Mouse (Mus musculus): ENCODE measurements at regions not wholly inside any gene's neighbourhood (a gene's known extent, or its start where the extent isn't known, plus 50 kb on each side); places are given as distances from the start of the nearest gene placed in this dataset.

DNA sequence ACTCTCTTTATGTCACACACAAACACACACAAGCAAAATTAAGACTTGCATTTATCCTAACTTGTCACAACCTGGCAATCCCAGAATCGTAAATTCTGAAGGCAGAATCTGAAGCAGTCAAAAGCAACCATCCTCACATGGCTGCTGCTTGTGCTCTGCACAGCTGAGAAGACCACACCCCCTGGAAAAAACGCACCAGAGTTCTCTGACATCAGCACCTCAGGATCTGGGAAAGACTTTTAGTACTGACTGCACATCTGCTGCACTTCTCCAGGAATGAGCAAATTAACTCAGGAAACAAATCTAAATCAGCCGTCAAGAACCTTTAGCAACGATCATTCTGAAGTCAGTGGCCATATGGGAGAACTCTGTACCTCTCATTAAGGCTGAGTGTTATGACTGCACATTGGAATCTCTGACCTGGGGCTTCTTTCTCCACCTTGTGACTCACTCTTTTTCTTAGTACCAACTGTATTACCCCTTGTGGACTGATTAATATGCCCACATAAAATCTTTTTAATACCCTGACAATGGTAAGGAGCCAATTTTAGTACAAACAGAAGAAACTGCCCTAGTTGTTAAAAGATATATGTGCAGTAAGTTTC is 248.1 kb upstream of the Akirin2 start:
- TF ChIP-seq CTCF (IDR thresholded peaks at IDR 0.05) (no peak), POLR2A (IDR thresholded peaks at IDR 0.05; ENCODE audit: insufficient read depth, low read depth, low read length) (no peak), EP300 (IDR thresholded peaks at IDR 0.05; ENCODE audit: insufficient read depth, low read depth, low read length) (no peak)
- no peak overlapping the region for H3K4me3 ChIP-seq
- no peaks in the 10 kb centered on the region for H3K79me2 ChIP-seq (replicated peaks; ENCODE audit: control insufficient read depth, insufficient read depth, low read length)
- WGBS: 51% methylated on average over 4 of the region's 4 CpGs
- H3K27ac ChIP-seq: no peak overlapping the region
- H3K27me3 ChIP-seq (ENCODE audit: control insufficient read depth, insufficient read depth, low read length): no peaks in the 10 kb centered on the region
- H3K4me1 ChIP-seq (ENCODE audit: control insufficient read depth, insufficient read depth, low read length): no peaks in the 10 kb centered on the region; the same call in 1 of the 2 replicates
- H3K36me3 ChIP-seq (ENCODE audit: control insufficient read depth, insufficient read depth, low read length): no peaks in the 10 kb centered on the region
- H3K9ac ChIP-seq (ENCODE audit: low read depth, low read length): no peak overlapping the region
- intact Hi-C loops (cut with DNase I): no loop called here
- DNase-seq: no peak

DNA sequence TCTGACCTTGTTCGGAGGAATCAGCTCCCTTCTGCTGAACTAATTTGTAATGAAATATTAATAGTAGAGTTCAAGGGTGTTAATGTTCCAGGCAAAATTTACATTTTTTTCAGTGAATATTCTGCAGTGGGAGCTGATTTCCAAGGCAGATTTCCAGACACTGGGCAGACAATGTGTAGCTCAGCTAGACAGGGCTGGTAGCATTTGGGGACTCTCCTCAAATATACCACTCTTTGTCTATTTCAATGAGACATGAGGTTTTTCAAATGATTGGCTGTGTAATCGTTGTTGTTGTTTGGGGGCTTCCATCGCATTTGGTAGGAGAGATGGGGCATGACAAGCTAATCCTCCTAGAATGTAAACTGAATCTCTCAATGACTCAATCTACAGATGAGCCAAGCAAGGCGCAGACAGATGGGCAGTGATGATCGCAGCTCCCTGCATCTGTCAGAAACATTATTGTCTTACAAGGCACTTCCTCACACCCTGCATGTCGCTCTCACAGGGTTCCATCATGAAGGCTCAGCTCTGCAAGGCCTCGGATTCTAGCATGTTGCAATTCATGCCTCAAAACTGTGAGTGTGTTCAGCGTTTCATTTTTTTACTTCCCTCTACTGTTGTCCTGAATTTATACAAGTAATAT is 241.7 kb upstream of the Akirin2 start:
- no peak overlapping the region for H3K9ac ChIP-seq (ENCODE audit: low read depth, low read length)

GRCm38 (mm10) chr4:34310061-34310642 is 240.6 kb upstream of the Akirin2 start:
- no peak overlapping the region for H3K27ac ChIP-seq
- H3K9ac ChIP-seq (ENCODE audit: low read depth, low read length): no peak overlapping the region
- no peaks in the 10 kb centered on the region; the same call in 1 of the 2 replicates for H3K4me1 ChIP-seq (ENCODE audit: control insufficient read depth, insufficient read depth, low read length)
- H3K4me3 ChIP-seq: no peak overlapping the region
- DNase-seq: no peak
- WGBS: 61% methylated on average over 5 of the region's 5 CpGs
- H3K36me3 ChIP-seq (ENCODE audit: control insufficient read depth, insufficient read depth, low read length): no peaks in the 10 kb centered on the region
- no peaks in the 10 kb centered on the region for H3K79me2 ChIP-seq (replicated peaks; ENCODE audit: control insufficient read depth, insufficient read depth, low read length)
- TF ChIP-seq POLR2A (IDR thresholded peaks at IDR 0.05; ENCODE audit: insufficient read depth, low read depth, low read length): no peak
- no peaks in the 10 kb centered on the region for H3K27me3 ChIP-seq (ENCODE audit: control insufficient read depth, insufficient read depth, low read length)
- intact Hi-C loops (cut with DNase I): no loop called here

More for the DNA sequence above, 241.7 kb upstream of the Akirin2 start:
- WGBS: 78% methylated on average over 8 of the region's 8 CpGs
- H3K4me1 ChIP-seq (ENCODE audit: control insufficient read depth, insufficient read depth, low read length): no peaks in the 10 kb centered on the region; the same call in 1 of the 2 replicates
- intact Hi-C loops (cut with DNase I): no loop called here
- H3K36me3 ChIP-seq (ENCODE audit: control insufficient read depth, insufficient read depth, low read length): no peaks in the 10 kb centered on the region
- H3K79me2 ChIP-seq (replicated peaks; ENCODE audit: control insufficient read depth, insufficient read depth, low read length): no peaks in the 10 kb centered on the region
- TF ChIP-seq CTCF (IDR thresholded peaks at IDR 0.05): no peak
- no peak for TF ChIP-seq POLR2A (IDR thresholded peaks at IDR 0.05; ENCODE audit: insufficient read depth, low read depth, low read length)
- TF ChIP-seq EP300 (IDR thresholded peaks at IDR 0.05; ENCODE audit: insufficient read depth, low read depth, low read length): no peak
- no peaks in the 10 kb centered on the region for H3K27me3 ChIP-seq (ENCODE audit: control insufficient read depth, insufficient read depth, low read length)
- no peak overlapping the region for H3K27ac ChIP-seq
- no peak for DNase-seq
- no peak overlapping the region for H3K4me3 ChIP-seq

DNA sequence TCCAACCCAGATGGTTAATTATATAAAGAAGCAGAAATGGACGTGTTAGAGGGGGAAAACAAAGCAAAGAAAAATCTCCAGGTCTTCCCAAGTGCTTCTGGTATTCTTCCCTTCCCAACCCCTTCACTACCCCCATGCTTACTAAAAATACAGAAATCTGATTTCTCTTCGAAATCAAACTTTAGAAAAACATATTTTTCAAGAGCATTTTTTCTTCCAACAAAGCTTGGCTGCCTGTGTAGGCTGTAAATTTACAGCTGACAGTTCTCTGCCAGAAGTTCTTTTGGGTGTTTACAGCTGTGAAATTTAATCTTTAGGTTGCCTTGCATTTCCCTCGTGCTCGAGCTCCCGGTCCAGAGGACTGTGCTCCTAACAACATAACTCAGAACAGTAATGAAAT is 234.9 kb upstream of the Akirin2 start:
- no peaks in the 10 kb centered on the region for H3K27me3 ChIP-seq (ENCODE audit: control insufficient read depth, insufficient read depth, low read length)
- TF ChIP-seq POLR2A (IDR thresholded peaks at IDR 0.05; ENCODE audit: insufficient read depth, low read depth, low read length) (no peak), CTCF (IDR thresholded peaks at IDR 0.05) (no peak), EP300 (IDR thresholded peaks at IDR 0.05; ENCODE audit: insufficient read depth, low read depth, low read length) (no peak)
- no peak overlapping the region for H3K27ac ChIP-seq
- H3K79me2 ChIP-seq (replicated peaks; ENCODE audit: control insufficient read depth, insufficient read depth, low read length): no peaks in the 10 kb centered on the region
- no peak for DNase-seq
- no peak overlapping the region for H3K4me3 ChIP-seq
- WGBS: 54% methylated on average over 5 of the region's 5 CpGs
- no peak overlapping the region for H3K9ac ChIP-seq (ENCODE audit: low read depth, low read length)
- H3K36me3 ChIP-seq (ENCODE audit: control insufficient read depth, insufficient read depth, low read length): no peaks in the 10 kb centered on the region
- intact Hi-C loops (cut with DNase I): no loop called here
- no peaks in the 10 kb centered on the region for H3K4me1 ChIP-seq (ENCODE audit: control insufficient read depth, insufficient read depth, low read length)

GRCm38 (mm10) chr4:34322841-34323240 is 227.9 kb upstream of the Akirin2 start:
- TF ChIP-seq CTCF (IDR thresholded peaks at IDR 0.05) (no peak), POLR2A (IDR thresholded peaks at IDR 0.05; ENCODE audit: insufficient read depth, low read depth, low read length) (no peak), EP300 (IDR thresholded peaks at IDR 0.05; ENCODE audit: insufficient read depth, low read depth, low read length) (no peak)
- no peak overlapping the region for H3K4me3 ChIP-seq
- DNase-seq: no peak
- H3K79me2 ChIP-seq (replicated peaks; ENCODE audit: control insufficient read depth, insufficient read depth, low read length): no peaks in the 10 kb centered on the region
- WGBS: 69% methylated on average over 3 of the region's 3 CpGs
- no peak overlapping the region for H3K27ac ChIP-seq
- intact Hi-C loops (cut with DNase I): no loop called here
- H3K36me3 ChIP-seq (ENCODE audit: control insufficient read depth, insufficient read depth, low read length): no peaks in the 10 kb centered on the region
- no peaks in the 10 kb centered on the region for H3K4me1 ChIP-seq (ENCODE audit: control insufficient read depth, insufficient read depth, low read length)
- H3K27me3 ChIP-seq (ENCODE audit: control insufficient read depth, insufficient read depth, low read length): no peaks in the 10 kb centered on the region
- no peak overlapping the region for H3K9ac ChIP-seq (ENCODE audit: low read depth, low read length)

DNA sequence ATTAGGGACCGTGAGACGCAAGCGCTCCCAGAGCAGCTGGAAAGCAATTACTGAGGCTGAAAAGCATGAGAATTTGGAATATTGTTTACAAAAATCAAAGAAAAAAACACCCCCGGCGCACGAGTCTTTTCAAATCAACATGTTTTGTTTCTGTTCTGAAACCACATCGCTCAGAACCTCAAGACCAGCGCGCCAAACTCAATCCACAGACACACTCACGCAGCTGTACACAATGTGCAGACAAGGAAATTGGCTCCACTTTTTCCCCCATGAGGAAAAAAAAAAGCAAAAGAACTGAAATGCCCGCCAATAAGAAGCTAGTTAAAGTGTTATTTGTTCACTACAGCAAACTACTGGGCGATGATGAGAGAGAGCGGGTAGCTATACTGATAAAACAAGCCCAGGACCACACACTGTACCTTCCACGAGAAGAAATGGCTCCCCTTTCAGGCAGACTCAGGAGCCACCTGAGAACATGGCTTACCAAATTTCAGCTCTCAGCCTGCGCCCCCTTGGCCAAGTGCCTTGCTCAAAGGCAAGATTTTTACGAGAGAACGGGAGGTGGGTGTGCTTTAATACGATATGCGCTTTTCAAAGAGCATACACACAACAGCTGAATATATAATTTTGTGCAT is 222.5 kb upstream of the Akirin2 start:
- 63% methylated on average over 19 of the region's 19 CpGs for WGBS

More for the DNA sequence above, 222.5 kb upstream of the Akirin2 start:
- Histone ChIP-seq H3K27me3 (ENCODE audit: control insufficient read depth, insufficient read depth, low read length) (no peaks in the 10 kb centered on the region), H3K9ac (ENCODE audit: low read depth, low read length) (no peak overlapping the region), H3K4me1 (ENCODE audit: control insufficient read depth, insufficient read depth, low read length) (no peaks in the 10 kb centered on the region), H3K27ac (no peak overlapping the region), H3K4me3 (no peak overlapping the region), H3K79me2 (replicated peaks; ENCODE audit: control insufficient read depth, insufficient read depth, low read length) (no peaks in the 10 kb centered on the region), H3K36me3 (ENCODE audit: control insufficient read depth, insufficient read depth, low read length) (no peaks in the 10 kb centered on the region)
- TF ChIP-seq EP300 (IDR thresholded peaks at IDR 0.05; ENCODE audit: insufficient read depth, low read depth, low read length) (no peak), CTCF (IDR thresholded peaks at IDR 0.05) (no peak), POLR2A (IDR thresholded peaks at IDR 0.05; ENCODE audit: insufficient read depth, low read depth, low read length) (no peak)
- peak; percentile 13 to 26 for DNase-seq
- intact Hi-C loops (cut with DNase I): no loop called here

Measured in heart, adult 2 months (tissue).